Mouse (Mus musculus): ENCODE data around the gene Nln. TPM values are rescaled to one million over a fixed set of nuclear protein-coding genes. Genes with fewer than 3 reads are reported as not detected.
A peak's percentile ranks its signal among the peaks of the same experiment; 100 is the strongest.

Gene Nln
- total RNA-seq, 2 experiments from 2014 or later = 6.7 to 7.3 TPM

DNA sequence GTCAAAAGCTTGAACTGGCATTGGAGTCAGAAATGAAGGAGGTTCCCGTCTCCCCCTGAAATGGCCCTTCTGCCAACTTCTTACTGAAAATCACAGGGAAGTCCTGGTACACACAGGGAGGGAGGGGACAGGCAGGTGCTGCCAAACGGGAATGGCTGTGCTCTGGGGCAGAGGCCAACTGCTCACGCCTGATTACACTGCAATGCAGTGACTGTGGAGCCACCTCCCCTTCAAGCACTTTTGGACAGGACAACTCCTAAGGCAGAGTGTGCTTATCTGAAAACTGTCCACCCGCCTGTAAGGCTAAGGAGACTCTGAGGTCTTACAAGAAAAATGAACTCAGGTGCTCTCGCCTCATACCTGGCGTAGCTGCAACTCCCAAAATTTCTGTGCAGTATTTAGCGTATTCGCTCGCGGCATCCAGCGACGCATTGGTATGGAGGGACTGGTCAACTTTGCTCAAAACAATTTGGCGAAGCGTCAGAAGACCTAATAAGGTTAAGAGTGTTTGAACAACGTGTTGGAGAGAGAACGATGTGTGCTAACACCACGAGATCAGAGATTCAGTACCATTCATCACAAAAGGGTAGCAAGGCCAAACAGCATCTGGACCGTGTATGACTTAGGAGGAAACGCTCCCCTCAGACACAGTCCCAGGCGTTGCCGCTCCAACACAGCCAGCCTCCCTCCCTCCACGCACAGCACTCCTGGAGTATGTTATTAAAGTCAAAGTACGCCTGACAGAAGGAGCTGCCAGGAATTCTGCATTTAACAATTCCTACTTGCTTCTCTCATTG lies 72.7 kb downstream of the Nln start:
- DNase-seq = no peak

DNA sequence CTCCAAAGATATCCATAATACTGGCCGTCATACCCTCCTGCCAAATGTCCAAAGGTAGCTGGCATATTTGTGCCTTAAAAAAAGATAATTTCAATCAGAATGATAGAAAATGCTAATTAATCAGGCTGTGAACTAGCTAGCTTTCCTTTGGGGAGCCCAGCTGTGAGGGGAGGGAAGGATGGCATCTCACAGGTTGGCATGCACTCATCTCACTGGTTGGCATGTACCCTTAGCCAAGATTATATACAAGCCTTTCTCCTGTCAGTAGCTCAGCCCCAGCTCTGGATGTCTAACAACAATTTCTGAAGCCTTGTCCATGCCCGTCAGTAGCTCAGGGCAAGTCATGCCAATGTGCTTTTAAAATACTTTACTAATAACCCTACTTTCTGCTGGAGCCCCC lies 73.8 kb downstream of the Nln start:
- no peak overlapping the region for H3K27ac ChIP-seq

More for the DNA sequence above, 72.7 kb downstream of the Nln start:
- H3K27ac ChIP-seq = no peak overlapping the region
- intact Hi-C loops (cut with DNase I) = no loop called here
- TF ChIP-seq CTCF (IDR thresholded peaks at IDR 0.05) = no peak
- H3K4me3 ChIP-seq = no peak overlapping the region

DNA sequence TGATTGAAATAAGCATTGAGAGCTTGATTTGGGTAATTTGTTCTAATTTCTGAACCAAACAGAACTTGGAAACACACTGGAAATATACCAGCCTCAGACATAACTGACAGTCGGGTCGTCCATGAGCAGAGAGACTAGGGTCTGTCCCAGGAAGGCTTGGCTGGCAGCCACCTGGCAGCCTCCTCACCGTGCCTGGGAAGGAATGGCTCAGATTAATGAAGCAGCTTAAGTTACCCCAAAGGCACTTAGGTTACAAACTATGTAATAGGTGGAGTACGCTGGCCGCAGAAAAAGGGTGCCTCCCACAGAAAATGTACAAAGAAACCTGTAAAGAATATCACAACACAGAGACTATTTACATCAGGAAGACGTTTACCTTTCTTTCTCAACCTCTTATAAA lies 74.6 kb downstream of the Nln start:
- intact Hi-C loops (cut with DNase I) = no loop called here
- H3K27ac ChIP-seq = no peak overlapping the region

More for the DNA sequence above, 73.8 kb downstream of the Nln start:
- H3K4me3 ChIP-seq = no peak overlapping the region
- no peak for TF ChIP-seq CTCF (IDR thresholded peaks at IDR 0.05)
- DNase-seq = no peak
- intact Hi-C loops (cut with DNase I) = no loop called here

DNA sequence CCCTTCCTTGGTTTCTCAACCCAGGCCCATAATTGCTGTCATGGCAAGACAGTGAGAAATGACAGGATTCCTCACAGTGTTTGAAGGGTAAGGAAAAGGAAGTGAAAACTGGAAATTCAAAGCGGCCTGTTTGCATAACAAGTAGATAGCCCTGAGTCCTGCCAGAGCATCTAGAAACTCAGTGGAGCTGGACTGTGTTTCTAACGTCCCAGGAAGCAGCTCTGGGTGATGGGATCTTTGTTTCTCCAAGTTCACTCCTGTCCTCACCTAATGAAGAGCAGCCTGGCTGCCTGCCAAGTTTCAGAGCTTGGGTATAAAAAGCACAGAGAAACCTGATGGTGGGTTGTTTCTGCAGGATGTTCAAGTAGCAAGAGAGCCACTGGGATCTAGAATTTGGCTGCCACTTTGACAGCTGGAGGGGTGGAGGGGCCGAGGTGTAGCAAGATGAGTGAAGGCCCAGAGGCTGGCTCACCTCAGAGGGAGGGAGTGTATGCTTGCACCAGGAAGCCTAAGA lies 76.7 kb downstream of the Nln start:
- H3K4me3 ChIP-seq = no peak overlapping the region
- no peak for TF ChIP-seq CTCF (IDR thresholded peaks at IDR 0.05)
- intact Hi-C loops (cut with DNase I) = no loop called here
- H3K27ac ChIP-seq = no peak overlapping the region
- no peak for DNase-seq

More for the DNA sequence above, 74.6 kb downstream of the Nln start:
- no peak overlapping the region for H3K4me3 ChIP-seq
- TF ChIP-seq CTCF (IDR thresholded peaks at IDR 0.05) = no peak
- DNase-seq = peak; percentile 68

DNA sequence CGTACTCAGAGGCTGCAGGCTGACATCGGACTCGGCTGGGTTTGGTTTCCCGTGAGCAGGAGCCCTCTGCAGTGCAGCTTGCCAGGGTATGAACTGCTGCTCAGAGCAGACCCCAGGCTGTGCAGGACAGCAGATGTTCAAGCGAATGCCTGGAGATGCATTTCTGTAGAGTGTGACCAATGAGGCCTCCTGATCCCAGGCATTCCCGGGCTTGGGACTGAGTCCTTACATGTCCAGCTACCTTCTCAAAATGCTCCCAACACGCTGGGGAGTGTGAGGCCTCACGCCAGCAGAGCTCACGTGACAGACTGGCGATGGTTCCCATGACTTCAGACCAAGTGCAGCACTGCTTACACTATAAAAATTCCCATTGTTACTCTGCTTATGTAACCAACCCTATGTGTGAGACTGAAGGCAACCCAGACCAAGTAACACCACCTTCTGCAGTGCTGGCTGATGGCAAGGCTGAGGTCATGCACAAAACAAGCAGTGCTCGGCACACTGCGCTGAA lies 77.5 kb downstream of the Nln start:
- peak; percentile 51 for DNase-seq
- TF ChIP-seq CTCF (IDR thresholded peaks at IDR 0.05) = no peak
- Histone ChIP-seq H3K27ac (no peak overlapping the region), H3K4me3 (no peak overlapping the region)
- intact Hi-C loops (cut with DNase I) = no loop called here

DNA sequence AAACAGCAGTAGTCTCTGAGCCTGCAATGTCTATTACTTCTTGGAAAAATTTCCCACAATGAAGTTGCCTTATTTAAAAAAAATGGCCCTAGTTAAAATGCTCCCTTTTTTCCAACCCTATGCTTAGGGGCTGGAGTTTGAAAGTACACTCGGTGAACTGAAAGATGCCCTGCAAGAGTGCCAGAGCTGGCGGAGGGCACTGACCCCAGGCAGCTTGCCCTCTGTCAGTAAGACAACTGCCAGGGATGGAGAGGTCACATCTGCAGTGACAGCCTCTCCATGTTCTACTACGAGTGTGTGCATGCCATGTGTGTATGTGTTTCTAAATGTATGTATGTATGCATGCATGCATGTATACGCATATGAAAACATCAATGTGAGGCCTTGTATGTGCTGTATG lies 78.5 kb downstream of the Nln start:
- intact Hi-C loops (cut with DNase I) = no loop called here

DNA sequence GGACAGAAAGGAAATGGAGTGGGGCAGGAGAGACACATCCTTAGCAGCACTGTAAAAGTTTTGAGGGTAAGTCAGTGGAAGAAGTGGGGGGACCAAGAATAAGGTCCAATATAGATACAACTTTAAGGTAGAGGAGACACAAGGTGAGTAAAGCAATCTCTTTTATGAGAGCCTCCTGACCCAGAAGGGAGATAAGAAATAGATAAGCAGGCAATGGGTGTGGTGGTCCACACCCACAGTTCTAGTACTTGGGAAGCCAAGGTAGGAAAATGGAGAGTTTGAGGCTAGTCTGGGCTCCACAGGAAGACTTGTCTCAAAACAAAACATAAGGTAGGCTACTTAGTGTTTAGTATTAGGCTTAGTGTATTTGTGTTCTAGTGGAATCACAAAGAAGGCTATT lies 79.9 kb downstream of the Nln start:
- H3K27ac ChIP-seq = no peak overlapping the region
- intact Hi-C loops (cut with DNase I) = no loop called here
- no peak for DNase-seq
- H3K4me3 ChIP-seq = no peak overlapping the region
- no peak for TF ChIP-seq CTCF (IDR thresholded peaks at IDR 0.05)

More for the DNA sequence above, 78.5 kb downstream of the Nln start:
- no peak for DNase-seq
- no peak overlapping the region for H3K4me3 ChIP-seq
- H3K27ac ChIP-seq = no peak overlapping the region
- TF ChIP-seq CTCF (IDR thresholded peaks at IDR 0.05) = no peak

DNA sequence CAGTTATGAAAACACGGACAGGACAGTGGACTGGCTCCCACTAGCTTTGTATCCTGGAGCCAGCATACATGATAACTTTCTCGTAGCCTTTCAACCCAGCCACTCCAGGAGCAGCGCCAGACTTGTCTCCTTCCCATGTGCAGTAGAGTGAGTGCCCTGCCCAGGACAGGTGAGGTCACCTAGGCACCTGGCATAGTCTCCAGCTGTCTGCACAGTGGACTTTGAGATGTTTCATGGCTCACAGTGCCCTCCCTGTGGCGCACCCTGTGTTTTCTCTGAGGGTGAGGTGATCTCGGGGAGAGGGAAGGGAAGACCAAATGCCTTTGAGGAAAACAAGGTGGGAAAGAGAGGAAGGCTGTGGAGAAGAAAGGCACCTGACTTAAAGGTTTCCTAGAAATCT lies 80.3 kb downstream of the Nln start:
- Histone ChIP-seq H3K27ac (no peak overlapping the region), H3K4me3 (no peak overlapping the region)
- TF ChIP-seq CTCF (IDR thresholded peaks at IDR 0.05) = no peak
- DNase-seq = no peak
- intact Hi-C loops (cut with DNase I) = no loop called here

DNA sequence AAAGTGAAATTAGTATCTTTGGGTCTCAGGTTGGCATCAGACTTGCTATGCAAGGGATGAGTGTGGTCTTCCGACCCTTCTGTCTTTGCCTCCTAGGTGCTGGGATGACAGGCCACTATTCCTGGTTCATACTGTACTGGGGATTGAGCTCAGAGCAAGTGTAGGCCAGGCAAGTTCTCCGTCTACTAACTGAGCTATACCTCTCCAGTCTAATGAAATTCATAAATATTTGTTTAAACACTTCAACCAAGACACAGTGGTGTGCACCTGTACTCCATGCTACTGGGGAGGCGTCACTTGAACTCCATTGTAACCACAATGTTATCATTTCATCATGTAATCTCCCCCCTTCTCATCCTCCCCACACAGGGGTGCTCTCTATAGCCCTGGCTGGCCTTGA lies 82.9 kb downstream of the Nln start:
- Histone ChIP-seq H3K4me3 (no peak overlapping the region), H3K27ac (no peak overlapping the region)
- no peak for DNase-seq
- TF ChIP-seq CTCF (IDR thresholded peaks at IDR 0.05) = no peak
- intact Hi-C loops (cut with DNase I) = no loop called here

DNA sequence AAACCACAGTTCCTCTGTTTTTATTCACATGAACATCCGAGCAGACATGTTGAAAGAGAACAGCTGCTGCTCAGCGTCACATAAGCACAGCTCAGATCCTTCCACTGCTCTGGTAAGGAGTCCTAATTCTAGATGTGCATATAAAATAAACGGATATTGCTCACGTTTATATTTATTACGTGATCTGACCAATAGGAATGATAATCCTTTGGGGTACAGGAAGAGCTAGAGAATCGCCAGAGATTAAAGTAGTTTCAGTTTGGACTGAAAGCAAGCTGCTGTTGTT lies 83.8 kb downstream of the Nln start:
- intact Hi-C loops (cut with DNase I) = no loop called here
- H3K4me3 ChIP-seq = peak overlapping the region; percentile 40
- H3K27ac ChIP-seq = peak overlapping the region; percentile 62; the same call in 1 of the 2 replicates
- no peak for TF ChIP-seq CTCF (IDR thresholded peaks at IDR 0.05)
- DNase-seq = no peak

DNA sequence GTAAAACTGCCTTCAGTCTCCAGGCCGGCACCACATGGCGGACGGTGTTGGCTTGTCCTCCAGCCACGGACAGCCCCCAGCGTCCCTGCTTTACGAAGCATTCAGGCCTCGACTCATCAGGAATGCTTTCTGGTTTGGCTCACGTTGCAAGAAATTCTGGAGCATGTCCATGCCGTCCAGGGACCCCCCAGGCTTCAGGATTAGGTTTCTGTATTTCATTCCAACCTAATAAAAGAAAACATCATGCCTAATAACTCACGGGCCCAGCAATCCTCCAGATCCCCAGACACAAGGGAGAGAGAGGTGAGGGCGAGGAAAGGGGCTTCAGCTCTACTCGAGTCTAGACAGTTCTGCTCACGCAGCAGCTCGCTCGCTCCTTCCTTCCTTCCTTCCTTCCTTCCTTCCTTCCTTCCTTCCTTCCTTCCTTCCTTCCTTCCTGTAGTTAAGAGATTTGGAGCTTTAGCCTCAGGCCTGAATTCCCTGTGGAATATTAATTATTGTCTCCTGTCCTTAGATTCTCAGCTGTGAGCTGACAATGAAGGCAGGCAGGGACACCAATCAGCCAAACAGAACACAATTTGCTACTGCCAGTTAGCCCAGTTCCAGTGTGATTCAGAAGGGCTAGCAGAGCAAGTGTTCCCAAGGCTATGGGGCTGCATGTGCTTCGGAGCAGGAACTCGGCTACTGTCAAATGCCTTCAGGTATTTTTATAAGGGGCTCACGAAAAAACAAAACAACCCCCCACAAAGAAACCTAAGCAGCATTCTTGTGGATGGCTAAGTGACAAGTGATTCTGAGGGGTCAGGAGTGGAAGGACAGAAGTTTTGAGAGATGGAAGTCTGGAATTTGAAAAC lies 84.3 kb downstream of the Nln start:
- no peak for DNase-seq
- no peak for TF ChIP-seq CTCF (IDR thresholded peaks at IDR 0.05)
- intact Hi-C loops (cut with DNase I) = loop anchor here (5.0 kb wide), 1 partner anchor 38 kb away; no protein-coding TSS in a partner anchor
- peak overlapping the region; percentile 40 for H3K4me3 ChIP-seq
- peak overlapping the region; percentile 62 for H3K27ac ChIP-seq

DNA sequence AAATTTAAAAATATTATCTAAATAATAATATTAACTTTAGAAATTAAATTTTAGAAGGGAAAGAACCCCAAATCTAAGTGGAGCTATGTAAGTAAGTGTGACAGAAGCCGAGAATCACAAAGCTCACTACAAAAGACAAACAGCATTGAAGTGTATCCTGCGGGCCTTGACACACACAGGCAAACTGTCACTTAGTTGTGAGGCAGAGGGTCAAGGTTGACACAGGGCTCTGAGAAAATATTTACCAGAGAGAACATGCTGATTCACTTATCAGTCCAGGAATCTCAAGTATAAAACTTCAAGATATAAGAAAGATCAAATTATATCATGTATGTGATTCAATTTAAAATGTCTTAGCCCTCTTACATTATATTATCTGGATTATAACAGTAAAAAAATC lies 85.1 kb downstream of the Nln start:
- no peak for TF ChIP-seq CTCF (IDR thresholded peaks at IDR 0.05)
- Histone ChIP-seq H3K27ac (no peak overlapping the region), H3K4me3 (no peak overlapping the region)
- no peak for DNase-seq
- intact Hi-C loops (cut with DNase I) = loop anchor here (5.0 kb wide), 1 partner anchor 37 kb away; no protein-coding TSS in a partner anchor
